Mouse (Mus musculus) heart, postnatal 10 days (tissue): ENCODE measurements at regions not wholly inside any gene's neighbourhood (a gene's known extent, or its start where the extent isn't known, plus 50 kb on each side); places are given as distances from the start of the nearest gene placed in this dataset.

Source experiments
- DNase-seq, 2 experiments: peaks; one replicate each; pipeline ENCODE4 v3.0.0; 2021
- intact Hi-C: fragments of 180-260 bp; cut with DNase I; formaldehyde crosslinking; loops from one replicate; pipeline ENCODE4 v1.15.1; 2025

- DNase-seq = no peak
Observed at GRCm38 (mm10) chr3:51080855-51081254, 143.4 kb upstream of the Noct start.

DNA sequence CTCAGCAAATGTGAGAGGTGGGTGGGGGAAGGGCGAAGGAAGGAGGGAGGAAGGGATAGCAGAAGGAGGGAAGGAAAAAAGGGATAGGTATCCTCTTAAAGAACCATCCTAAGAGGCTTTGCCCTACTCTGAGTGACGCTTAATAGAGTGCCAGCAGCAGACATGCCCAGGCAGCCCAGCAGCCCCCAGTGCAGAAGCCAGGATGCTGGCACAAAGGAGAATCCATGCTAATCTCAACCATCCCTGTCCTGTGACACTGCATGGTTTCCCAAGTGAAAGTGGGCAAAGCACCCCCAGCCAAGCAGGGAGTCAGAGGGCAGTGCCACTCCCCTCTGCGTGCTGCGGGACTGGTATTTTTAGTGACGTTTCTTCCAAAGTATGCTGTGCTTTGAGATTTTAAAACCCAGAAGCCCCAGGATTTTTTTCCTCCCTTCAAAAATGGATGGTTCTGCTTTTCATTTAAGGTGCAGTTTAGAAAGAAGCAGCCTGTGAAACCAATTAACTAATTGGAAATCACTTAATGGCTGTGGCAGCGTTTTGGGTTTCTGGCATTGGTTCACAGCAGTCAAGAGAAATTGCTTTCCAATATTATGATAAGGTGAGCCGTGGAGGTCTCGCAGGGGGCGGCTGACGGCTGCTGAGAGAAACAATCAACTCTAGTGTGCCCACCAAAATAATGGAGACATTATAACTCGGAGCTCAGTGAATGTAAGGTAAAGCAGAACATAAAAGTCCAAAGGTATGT is 141.2 kb upstream of the Noct start:
- DNase-seq = no peak
- intact Hi-C loops = no loop called here

More at GRCm38 (mm10) chr3:51080855-51081254, 143.4 kb upstream of the Noct start:
- intact Hi-C loops = no loop called here

DNA sequence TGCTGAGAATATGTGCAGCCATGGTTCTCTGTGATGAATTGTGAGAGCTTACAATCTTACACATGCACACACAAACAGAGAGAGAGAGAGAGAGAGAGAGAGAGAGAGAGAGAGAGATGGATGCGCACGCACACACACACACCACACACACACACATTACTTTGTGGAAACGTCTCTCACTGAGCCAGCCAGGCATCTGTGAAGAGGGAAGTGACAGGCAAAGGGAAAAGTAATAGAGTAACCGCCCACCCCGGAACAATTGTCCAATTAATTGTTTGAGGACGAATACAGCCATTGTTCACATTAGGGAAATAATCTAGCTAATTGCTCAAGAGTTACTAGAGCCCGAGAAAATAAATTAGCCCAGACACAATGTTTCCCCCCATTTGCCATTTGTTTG is 140.7 kb upstream of the Noct start:
- intact Hi-C loops = no loop called here
- no peak for DNase-seq

GRCm38 (mm10) chr3:51086441-51086849 is 137.8 kb upstream of the Noct start:
- DNase-seq = no peak
- intact Hi-C loops = no loop called here

- intact Hi-C loops = no loop called here
- no peak for DNase-seq
Observed at GRCm38 (mm10) chr3:51087076-51087475, 137.2 kb upstream of the Noct start.

DNA sequence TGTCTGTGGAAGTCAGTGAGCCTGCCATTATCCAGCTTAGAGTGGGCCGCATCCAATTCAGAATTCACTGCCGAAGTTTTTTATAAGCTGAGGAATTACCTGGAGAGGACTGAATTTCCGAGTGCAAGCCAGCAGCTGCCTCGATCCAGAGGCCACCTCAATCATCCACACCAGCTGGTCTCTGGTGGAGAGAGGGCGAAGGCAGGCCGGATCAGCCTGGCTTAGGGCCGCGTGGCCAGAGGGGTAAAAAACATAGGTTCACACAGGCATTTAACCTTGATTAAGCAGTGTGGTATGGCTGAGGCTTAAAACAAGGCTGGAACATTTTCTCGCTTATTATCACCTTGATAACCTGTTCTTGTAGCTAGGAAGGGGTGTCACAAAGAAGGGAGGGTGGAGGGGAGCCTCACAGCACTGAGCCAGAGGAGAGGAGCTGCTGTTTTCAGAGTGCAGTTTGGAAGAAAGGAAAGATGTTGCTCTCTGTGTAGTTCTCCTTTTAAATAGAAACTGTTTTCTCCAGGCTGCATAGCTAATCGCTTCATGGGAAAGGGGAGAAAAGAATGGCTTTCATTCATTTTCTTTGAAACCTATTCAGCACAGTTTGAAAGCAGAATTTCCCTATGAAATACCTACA is 135.1 kb upstream of the Noct start:
- intact Hi-C loops = no loop called here
- DNase-seq = no peak

DNA sequence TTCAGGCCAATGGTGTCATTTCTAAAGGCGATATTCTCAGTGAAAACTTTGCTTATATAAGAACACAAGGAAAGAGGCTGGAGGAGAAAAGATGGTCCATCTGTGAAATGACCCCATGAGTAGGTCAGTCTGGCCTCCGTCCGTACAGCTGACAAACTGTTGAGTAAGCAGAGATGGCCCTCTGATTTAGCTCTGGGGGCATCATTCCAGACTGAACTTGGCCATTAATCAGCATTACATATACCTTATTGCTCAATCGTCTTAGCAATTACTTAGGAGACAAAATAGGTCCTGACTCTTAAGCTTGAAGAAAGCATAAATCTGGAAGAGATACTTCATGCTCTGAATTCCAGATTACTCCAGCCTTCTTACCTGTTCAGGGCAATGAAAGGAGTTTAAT is 132.8 kb upstream of the Noct start:
- peak in 1 of 2 experiments; percentile 35 for DNase-seq
- intact Hi-C loops = no loop called here

DNA sequence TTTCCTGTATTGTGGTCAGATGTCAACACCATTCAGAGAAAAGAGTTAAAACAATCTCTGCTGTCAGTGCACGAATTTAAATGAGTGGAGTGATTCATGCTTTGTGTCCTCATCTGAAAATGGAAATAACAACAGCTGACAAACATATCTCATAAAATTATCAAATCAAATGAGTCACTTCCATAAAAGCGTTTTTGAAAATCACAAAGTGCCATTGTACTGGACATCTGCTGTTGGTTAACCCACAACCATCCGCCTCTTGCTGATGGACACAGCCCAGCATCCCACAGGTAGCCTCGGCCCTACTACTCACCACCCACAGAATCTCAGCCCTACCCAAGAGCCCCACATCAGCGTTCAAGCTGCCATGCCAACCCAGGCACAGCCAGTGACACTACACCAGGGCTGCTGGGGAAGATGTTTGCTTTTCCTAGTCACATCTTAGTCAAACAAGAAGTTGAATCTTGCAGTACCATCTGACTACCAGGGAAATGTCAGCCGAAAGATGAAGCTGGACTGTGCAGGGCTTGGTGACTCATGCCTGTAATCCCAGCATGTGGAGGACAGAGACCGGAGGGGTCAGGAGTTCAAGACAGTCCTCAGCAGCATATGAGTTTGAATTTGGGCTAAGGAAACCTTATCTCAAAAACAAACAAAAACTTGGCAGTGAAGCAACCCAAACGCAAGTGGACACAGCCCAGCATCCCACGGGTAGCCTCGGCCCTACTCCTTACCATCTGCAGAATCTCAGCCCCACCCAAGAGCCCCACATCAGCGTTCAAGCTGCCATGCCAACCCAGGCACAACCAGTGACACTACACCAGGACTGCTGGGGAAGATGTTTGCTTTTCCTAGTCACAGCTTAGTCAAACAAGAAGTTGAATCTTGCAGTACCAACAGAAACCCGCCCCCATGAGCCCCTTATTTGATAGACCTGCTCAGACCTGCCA is 131.9 kb upstream of the Noct start:
- intact Hi-C loops = no loop called here
- no peak for DNase-seq

DNA sequence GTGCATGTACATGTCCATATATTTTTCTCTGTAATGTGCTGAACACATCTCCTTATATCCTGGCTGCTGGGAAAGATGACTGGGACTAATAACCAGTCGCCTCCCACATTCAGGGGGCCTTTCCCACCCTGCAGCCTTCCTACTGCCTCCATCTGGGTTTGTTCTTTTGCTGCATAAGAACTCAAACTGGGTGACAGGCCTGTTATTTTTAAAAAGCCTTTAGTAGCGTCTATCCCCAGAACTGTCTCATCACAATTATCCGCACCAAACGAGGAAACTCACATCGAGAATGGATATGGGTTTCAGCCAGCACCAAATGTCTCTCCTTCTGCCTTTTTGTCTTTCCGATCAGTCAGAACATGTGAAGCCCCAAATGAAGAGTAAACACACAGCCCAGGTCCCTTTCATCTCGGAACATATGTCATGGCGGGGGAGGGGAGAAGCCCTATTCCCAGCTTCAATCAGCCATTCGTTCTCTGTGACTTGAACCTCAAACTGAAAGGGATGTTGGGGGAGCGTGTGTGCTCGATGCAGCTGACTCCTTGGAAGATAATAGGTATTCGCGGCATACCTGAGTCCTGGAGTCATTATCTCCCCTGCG is 128.3 kb upstream of the Noct start:
- no peak for DNase-seq
- intact Hi-C loops = no loop called here

- intact Hi-C loops = no loop called here
- DNase-seq = no peak
Observed at GRCm38 (mm10) chr3:51096545-51096944, 127.7 kb upstream of the Noct start.

DNA sequence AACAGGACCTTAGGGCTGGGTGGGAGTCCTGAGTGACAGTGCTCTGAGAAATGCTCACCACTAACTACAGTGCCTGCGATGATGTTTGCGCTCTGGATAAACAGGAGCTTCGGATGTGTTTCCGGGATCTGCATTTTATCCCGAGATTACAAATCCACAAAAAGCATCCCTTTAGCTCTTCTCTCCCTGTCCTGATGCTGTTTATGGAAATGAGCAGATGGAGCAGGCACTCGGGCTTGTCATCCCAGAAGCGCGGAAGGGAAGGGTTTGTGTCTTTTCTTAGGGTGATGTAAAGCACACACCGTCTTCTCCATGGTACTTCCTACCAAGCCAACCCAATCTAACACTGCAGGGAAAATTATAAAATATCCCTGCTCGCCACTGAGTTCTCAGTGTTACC is 126.9 kb upstream of the Noct start:
- intact Hi-C loops = no loop called here
- no peak for DNase-seq

GRCm38 (mm10) chr3:51099966-51100365 is 124.3 kb upstream of the Noct start:
- no peak for DNase-seq
- intact Hi-C loops = no loop called here

GRCm38 (mm10) chr3:51108639-51109202 is 115.5 kb upstream of the Noct start:
- intact Hi-C loops = no loop called here
- DNase-seq = no peak

DNA sequence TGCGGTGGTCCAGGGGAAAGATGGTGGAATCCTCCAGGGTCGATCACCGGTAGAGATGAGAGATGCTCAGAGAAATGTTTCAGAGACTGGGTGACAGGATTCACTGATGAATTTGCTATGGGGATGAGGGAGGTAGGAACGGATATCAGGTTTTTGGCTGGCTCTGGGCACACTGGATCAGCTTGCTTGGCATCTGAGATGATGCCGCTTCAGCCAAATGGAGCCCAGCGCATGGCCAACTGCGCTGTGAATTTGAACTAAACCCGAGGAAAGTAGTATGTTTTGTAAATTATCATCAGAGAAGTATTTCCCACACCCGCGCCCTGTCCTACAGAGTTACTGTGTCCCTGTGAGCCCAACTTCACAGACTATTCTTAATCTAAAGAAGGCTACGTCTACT is 113.0 kb upstream of the Noct start:
- DNase-seq = no peak
- intact Hi-C loops = no loop called here

GRCm38 (mm10) chr3:51112351-51112750 is 111.9 kb upstream of the Noct start:
- DNase-seq = no peak
- intact Hi-C loops = no loop called here

- intact Hi-C loops = no loop called here
- DNase-seq = no peak
Observed at GRCm38 (mm10) chr3:51115921-51116320, 108.3 kb upstream of the Noct start.

GRCm38 (mm10) chr3:51118706-51119105 is 105.5 kb upstream of the Noct start:
- intact Hi-C loops = no loop called here
- peak in 1 of 2 experiments; percentile 19 for DNase-seq

DNA sequence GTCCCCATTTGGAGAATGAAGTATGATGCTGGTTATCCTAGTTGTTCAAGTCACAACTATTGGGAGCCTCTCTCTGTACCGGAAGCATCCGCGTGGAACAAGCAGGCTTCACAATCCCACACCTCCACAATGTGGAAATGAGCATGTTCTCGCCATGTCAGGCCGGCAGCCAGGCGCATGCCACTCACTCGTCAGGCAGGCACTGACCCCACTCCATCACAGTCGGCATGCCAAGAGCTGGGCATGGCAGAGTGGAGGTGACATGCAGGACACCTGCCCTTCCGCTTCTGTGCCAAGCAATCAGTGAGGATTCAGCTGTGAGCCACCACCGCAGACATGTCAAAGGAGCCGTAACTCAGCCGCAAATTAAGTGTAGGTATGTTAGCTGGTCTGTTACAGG is 103.7 kb upstream of the Noct start:
- DNase-seq = peak in 1 of 2 experiments; percentile 7
- intact Hi-C loops = loop anchor here (2.0 to 5.0 kb wide), 3 partner anchors 43 to 738 kb away; no protein-coding TSS in a partner anchor

DNA sequence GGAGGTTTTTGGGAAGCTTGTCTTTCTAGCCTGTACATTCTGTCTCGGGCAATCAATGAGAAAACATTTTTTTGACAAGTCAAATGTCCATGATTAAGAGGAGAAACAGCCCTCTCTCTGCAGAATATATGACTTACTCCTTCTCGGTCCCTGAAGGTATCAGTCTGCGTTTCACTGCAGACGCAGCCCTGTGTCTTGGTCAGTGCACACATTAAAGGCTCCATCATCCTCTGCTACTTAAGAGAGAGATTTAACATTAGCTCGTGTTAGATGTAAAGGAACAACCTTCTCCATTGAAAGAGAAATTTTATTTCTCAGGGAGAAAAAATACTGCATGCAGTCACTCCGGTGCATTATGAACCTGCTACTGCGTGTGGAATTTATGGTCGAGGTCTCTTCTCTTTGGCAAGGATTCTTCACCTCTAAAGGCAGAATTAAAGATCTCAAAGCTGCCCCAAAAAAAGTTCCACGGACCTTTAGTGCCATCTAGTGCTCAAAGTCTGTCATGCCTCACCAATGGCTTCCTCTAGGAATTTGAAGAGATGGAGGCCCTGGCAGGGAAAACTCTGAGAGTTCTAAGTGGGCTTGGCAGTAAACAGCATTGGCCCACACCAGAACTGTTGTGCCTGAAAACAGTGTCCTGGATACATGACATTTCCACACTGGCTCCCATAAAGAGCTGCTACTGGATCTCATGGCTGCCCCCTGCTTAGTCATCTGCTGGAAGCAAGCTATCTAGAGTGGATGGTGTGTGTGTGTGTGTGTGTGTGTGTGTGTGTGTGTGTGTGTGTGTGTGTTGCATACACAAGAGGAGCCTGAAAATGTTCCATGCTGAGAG is 102.3 kb upstream of the Noct start:
- peak; percentile 81 to 86 for DNase-seq
- intact Hi-C loops = loop anchor here (2.0 to 5.0 kb wide), 5 partner anchors 45 to 817 kb away; no protein-coding TSS in a partner anchor
